Comparison of ENCODE assay signal across 8 mouse cellular contexts in genomic region chr10:81106113-81106721, GRCm38 (mm10). TPM values are rescaled to one million over a fixed set of nuclear protein-coding genes. Genes with fewer than 3 reads are reported as not detected.
DNase-seq lines count a peak whose midpoint lies in the region; ATAC-seq and TF ChIP-seq lines count a peak whose summit lies in the region.

No protein-coding gene starts in this region.

- no peak for TF ChIP-seq POLR2A in lung, adult 2 months (IDR thresholded peaks at IDR 0.05; ENCODE audit: borderline replicate concordance, extremely low read depth, low read depth, low read length)

- intact Hi-C loops in heart, postnatal 10 days (cut with DNase I), result loop anchor here (2.0 kb wide), 1 partner anchor 27 kb away; no protein-coding TSS in a partner anchor

- peak overlapping the region; percentile 70 for H3K4me2 ChIP-seq in forebrain, embryonic 12.5 days
- H3K4me2 ChIP-seq in neural tube, embryonic 15.5 days, result peak overlapping the region; percentile 84

- H3K36me3 ChIP-seq in E14TG2a.4 (ENCODE audit: insufficient read depth, low read length), result peaks cover 44% of the 10 kb centered on the region
- H3K36me3 ChIP-seq in forebrain, embryonic 12.5 days (replicated peaks), result peaks cover 32% of the 10 kb centered on the region
- H3K36me3 ChIP-seq in neural tube, embryonic 15.5 days, result peaks cover 29% of the 10 kb centered on the region

- WGBS in forebrain, embryonic 12.5 days, result 1% methylated on average over 34 of the region's 35 CpGs
- WGBS in lung, adult 2 months, result 2% methylated on average over 34 of the region's 35 CpGs
- under 1% methylated on average over 34 of the region's 35 CpGs for WGBS in neural tube, embryonic 15.5 days

- H3K9ac ChIP-seq in forebrain, embryonic 12.5 days, result peak overlapping the region; percentile 96
- peak overlapping the region; percentile 100 for H3K9ac ChIP-seq in neural tube, embryonic 15.5 days (replicated peaks)

- TF ChIP-seq CTCF in E14TG2a.4 (conservative IDR thresholded peaks at IDR 0.05; ENCODE audit: low read length), result no peak
- no peak for TF ChIP-seq CTCF in lung, adult 2 months (IDR thresholded peaks at IDR 0.05; ENCODE audit: insufficient read depth, low read length)

- H3K4me1 ChIP-seq in E14TG2a.4 (replicated peaks; ENCODE audit: low read depth, low read length), result peaks cover 86% of the 10 kb centered on the region
- H3K4me1 ChIP-seq in forebrain, embryonic 12.5 days, result peaks cover 24% of the 10 kb centered on the region
- H3K4me1 ChIP-seq in lung, adult 2 months (ENCODE audit: control insufficient read depth, insufficient read depth, low read length), result peaks cover 11% of the 10 kb centered on the region
- peaks cover 28% of the 10 kb centered on the region for H3K4me1 ChIP-seq in neural tube, embryonic 15.5 days

- peak; percentile 86 for DNase-seq in c-Kit-positive CD71-positive TER-119-negative erythroid progenitor cells, embryonic 14.5 days (ENCODE audit: low read depth)
- DNase-seq in heart, postnatal 10 days, result peak; percentile 88 to 92
- peak; percentile 93 to 96 for DNase-seq in kidney, postnatal 4 days
- peak; percentile 85 for DNase-seq in lung, adult 2 months
- peak; percentile 94 for DNase-seq in testis, postnatal 14 days (ENCODE audit: low spot score)

- H3K9me3 ChIP-seq in E14TG2a.4 (ENCODE audit: low read length), result no peaks in the 10 kb centered on the region
- H3K9me3 ChIP-seq in forebrain, embryonic 12.5 days, result no peaks in the 10 kb centered on the region
- H3K9me3 ChIP-seq in neural tube, embryonic 15.5 days (replicated peaks), result no peaks in the 10 kb centered on the region

- H3K27ac ChIP-seq in forebrain, embryonic 12.5 days, result peak overlapping the region; percentile 100
- H3K27ac ChIP-seq in neural tube, embryonic 15.5 days (replicated peaks), result peak overlapping the region; percentile 100

- H3K4me3 ChIP-seq in E14TG2a.4 (replicated peaks; ENCODE audit: low read length), result peak overlapping the region; percentile 96
- peak overlapping the region; percentile 91 for H3K4me3 ChIP-seq in forebrain, embryonic 12.5 days (replicated peaks)
- peak overlapping the region; percentile 87 for H3K4me3 ChIP-seq in lung, adult 2 months (replicated peaks; ENCODE audit: extremely low read depth, low read depth, low read length)
- H3K4me3 ChIP-seq in neural tube, embryonic 15.5 days (replicated peaks), result peak overlapping the region; percentile 100

- no peaks in the 10 kb centered on the region for H3K27me3 ChIP-seq in E14TG2a.4 (ENCODE audit: insufficient read depth, low read length)
- no peaks in the 10 kb centered on the region for H3K27me3 ChIP-seq in forebrain, embryonic 12.5 days
- no peaks in the 10 kb centered on the region for H3K27me3 ChIP-seq in neural tube, embryonic 15.5 days (replicated peaks)

- ATAC-seq in forebrain, embryonic 12.5 days (ENCODE audit: low FRiP score), result peak; percentile 92
- peak; percentile 93 for ATAC-seq in neural tube, embryonic 15.5 days (ENCODE audit: low FRiP score)

RNA-seq across cellular contexts. Expression of gene Map2k2, which starts 0.5 kb away (rescaled TPM):
- polyA plus RNA-seq in forebrain, embryonic 12.5 days (2016; fragmentation: Nextera tagmentation; extraction: Ambion mirVana), result 208 and 210 TPM in 2 replicates
- 100 to 1,000 TPM; 129 to 131 TPM for total RNA-seq in heart, postnatal 10 days (2021)
- polyA plus RNA-seq in lung, adult 2 months (2012; rRNA removed), result 147 and 176 TPM in 2 replicates
- 227 and 241 TPM in 2 replicates for polyA plus RNA-seq in neural tube, embryonic 15.5 days (2015; fragmentation: Nextera tagmentation; extraction: Ambion mirVana)

RNA-seq across cellular contexts. Expression of gene Creb3l3, which starts 7.5 kb away (rescaled TPM):
- polyA plus RNA-seq in forebrain, embryonic 12.5 days (2016; fragmentation: Nextera tagmentation; extraction: Ambion mirVana), result 0.46 and 0.69 TPM in 2 replicates
- 1 to 10 TPM; 1.2 to 2.4 TPM for total RNA-seq in heart, postnatal 10 days (2021)
- polyA plus RNA-seq in lung, adult 2 months (2012; rRNA removed), result 0.15 and 0.47 TPM in 2 replicates
- 0.38 and 0.56 TPM in 2 replicates for polyA plus RNA-seq in neural tube, embryonic 15.5 days (2015; fragmentation: Nextera tagmentation; extraction: Ambion mirVana)

RNA-seq across cellular contexts. Expression of gene Zbtb7a, which starts 28.8 kb away (rescaled TPM):
- 12.4 and 13.5 TPM in 2 replicates for polyA plus RNA-seq in forebrain, embryonic 12.5 days (2016; fragmentation: Nextera tagmentation; extraction: Ambion mirVana)
- total RNA-seq in heart, postnatal 10 days (2021), result 10 to 100 TPM; 43.7 to 48.0 TPM
- polyA plus RNA-seq in lung, adult 2 months (2012; rRNA removed), result 66.7 and 83.6 TPM in 2 replicates
- 14.8 and 21.0 TPM in 2 replicates for polyA plus RNA-seq in neural tube, embryonic 15.5 days (2015; fragmentation: Nextera tagmentation; extraction: Ambion mirVana)

RNA-seq across cellular contexts. Expression of gene Thop1, which starts 36.4 kb away (rescaled TPM):
- polyA plus RNA-seq in forebrain, embryonic 12.5 days (2016; fragmentation: Nextera tagmentation; extraction: Ambion mirVana), result 65.0 and 69.2 TPM in 2 replicates
- total RNA-seq in heart, postnatal 10 days (2021), result 10 to 100 TPM; 11.5 to 14.9 TPM
- polyA plus RNA-seq in lung, adult 2 months (2012; rRNA removed), result 31.7 and 59.6 TPM in 2 replicates
- polyA plus RNA-seq in neural tube, embryonic 15.5 days (2015; fragmentation: Nextera tagmentation; extraction: Ambion mirVana), result 44.3 and 52.9 TPM in 2 replicates

RNA-seq across cellular contexts. Expression of gene Sgta, which starts 46.2 kb away (rescaled TPM):
- polyA plus RNA-seq in forebrain, embryonic 12.5 days (2016; fragmentation: Nextera tagmentation; extraction: Ambion mirVana), result 262 and 280 TPM in 2 replicates
- total RNA-seq in heart, postnatal 10 days (2021), result 100 to 1,000 TPM; 103 to 106 TPM
- polyA plus RNA-seq in lung, adult 2 months (2012; rRNA removed), result 182 and 183 TPM in 2 replicates
- 290 and 298 TPM in 2 replicates for polyA plus RNA-seq in neural tube, embryonic 15.5 days (2015; fragmentation: Nextera tagmentation; extraction: Ambion mirVana)

Comparison
In these comparisons a context has a peak if more than half of its experiments do, and no peak if none do; other contexts are left out.
1. Peak in every context shown above with its lines: DNase-seq, ATAC-seq, H3K4me3 ChIP-seq and H3K27ac ChIP-seq.